Mouse (Mus musculus) CH12.LX (cell line): Measurements from ENCODE around the gene Nfat5. TPM values are rescaled to one million over a fixed set of nuclear protein-coding genes. Genes with fewer than 3 reads are reported as not detected.

ENCODE experiments used
- DNase-seq: peaks from one replicate; pipeline ENCODE4 v3.0.0-alpha.2; 2013; ENCODE audit errors: extremely low read depth
- H3K27ac ChIP-seq: 2 replicates; pipeline ENCODE4 v1.5.1; 2012; ENCODE audit warnings: low read depth, mild to moderate bottlenecking, control low read depth, moderate library complexity; ENCODE audit not compliant: insufficient read depth
- H3K27me3 ChIP-seq: replicated peaks from 2 replicates; pipeline ENCODE3; 2012; ENCODE audit warnings: inconsistent platforms
- H3K36me3 ChIP-seq, 2 experiments: replicated peaks in 1 of 2; 2 replicates each; pipeline versions ENCODE3 to v1.6.1; 2012; ENCODE audit warnings: inconsistent platforms in 1 of 2, low read length in 1 of 2, mild to moderate bottlenecking in 1 of 2, mixed read lengths in 1 of 2, moderate library complexity in 1 of 2; ENCODE audit not compliant: control insufficient read depth in 1 of 2, insufficient read depth in 1 of 2
- H3K4me1 ChIP-seq, 2 experiments: 2 replicates each; pipeline ENCODE4 v1.6.1; 2012; ENCODE audit warnings: inconsistent platforms in 1 of 2, moderate library complexity in 1 of 2; ENCODE audit not compliant: insufficient read depth in 2 of 2, control insufficient read depth in 1 of 2
- H3K4me2 ChIP-seq: 2 replicates; pipeline ENCODE4 v1.6.1; 2012; ENCODE audit warnings: low read depth, mild to moderate bottlenecking, control low read depth; ENCODE audit not compliant: poor library complexity, insufficient read depth, severe bottlenecking
- H3K4me3 ChIP-seq, 3 experiments: fragments of 150-350 bp in 1 of 3; sonication (generic) in 1 of 3; replicated peaks in 1 of 3; 2 replicates each; pipeline versions ENCODE3 to v1.5.1; 2011 to 2012; ENCODE audit warnings: low read depth in 2 of 3, low read length in 2 of 3, mild to moderate bottlenecking in 2 of 3, moderate library complexity in 2 of 3, control low read depth in 1 of 3, improper control_type of control experiment in 1 of 3, inconsistent platforms in 1 of 3, mixed read lengths in 1 of 3; ENCODE audit not compliant: poor library complexity in 1 of 3
- H3K79me2 ChIP-seq: replicated peaks from 2 replicates; pipeline ENCODE4 v1.6.1; 2012; ENCODE audit warnings: mild to moderate bottlenecking, moderate library complexity; ENCODE audit not compliant: control insufficient read depth, poor library complexity, insufficient read depth, severe bottlenecking; ENCODE audit errors: extremely low read depth
- H3K9ac ChIP-seq: 2 replicates; pipeline ENCODE4 v1.6.1; 2012; ENCODE audit warnings: low read depth, mild to moderate bottlenecking, control low read depth, moderate library complexity; ENCODE audit not compliant: insufficient read depth
- H3K9me3 ChIP-seq: replicated peaks from 2 replicates; pipeline ENCODE3; 2012; ENCODE audit warnings: low read length, inconsistent platforms, mixed read lengths
- CTCF ChIP-seq, 2 experiments: IDR thresholded peaks in 1 of 2; conservative IDR thresholded peaks in 1 of 2; 2 replicates each; pipeline ENCODE4 v1.5.1; 2011 to 2012; ENCODE audit warnings: low read depth in 2 of 2, low read length in 2 of 2, improper control_type of control experiment in 1 of 2, inconsistent platforms in 1 of 2, mild to moderate bottlenecking in 1 of 2, moderate library complexity in 1 of 2
- E2F4 ChIP-seq: IDR thresholded peaks from 2 replicates; pipeline ENCODE4 v1.6.1; 2011; ENCODE audit warnings: low read depth, low read length, improper control_type of control experiment; ENCODE audit not compliant: insufficient replicate concordance
- HCFC1 ChIP-seq: IDR thresholded peaks from 2 replicates; pipeline ENCODE4 v1.6.1; 2012; ENCODE audit warnings: low read depth, mild to moderate bottlenecking, inconsistent platforms, low read length, improper control_type of control experiment
- IRF4 ChIP-seq: IDR thresholded peaks from 2 replicates; pipeline ENCODE4 v1.6.1; 2014; ENCODE audit warnings: low read depth, mild to moderate bottlenecking, inconsistent platforms, low read length, improper control_type of control experiment
- JUN ChIP-seq: IDR thresholded peaks from 2 replicates; pipeline ENCODE4 v1.6.1; 2011; ENCODE audit warnings: low read depth, mild to moderate bottlenecking, low read length, improper control_type of control experiment, moderate library complexity; ENCODE audit not compliant: insufficient read depth
- JUND ChIP-seq: conservative IDR thresholded peaks from 2 replicates; pipeline ENCODE4 v1.6.1; 2011; ENCODE audit warnings: low read depth, low read length, improper control_type of control experiment
- MAFK ChIP-seq: IDR thresholded peaks from 2 replicates; pipeline ENCODE4 v1.6.1; 2011; ENCODE audit warnings: low read length, improper control_type of control experiment; ENCODE audit not compliant: insufficient replicate concordance
- MXI1 ChIP-seq: IDR thresholded peaks from 2 replicates; pipeline ENCODE4 v1.6.1; 2011; ENCODE audit warnings: mild to moderate bottlenecking, low read depth, low read length, improper control_type of control experiment
- MYC ChIP-seq: IDR thresholded peaks from 2 replicates; pipeline ENCODE4 v1.6.1; 2011; ENCODE audit warnings: low read depth, mild to moderate bottlenecking, improper control_type of control experiment, low read length
- POLR2A ChIP-seq: IDR thresholded peaks from 2 replicates; pipeline ENCODE4 v1.6.1; 2011; ENCODE audit warnings: low read depth, mild to moderate bottlenecking, improper control_type of control experiment, low read length
- POLR2AphosphoS2 ChIP-seq: IDR thresholded peaks from 2 replicates; pipeline ENCODE4 v1.6.1; 2011; ENCODE audit warnings: low read depth, low read length, improper control_type of control experiment
- RAD21 ChIP-seq: IDR thresholded peaks from 2 replicates; pipeline ENCODE4 v1.6.1; 2011; ENCODE audit warnings: low read depth, mild to moderate bottlenecking, low read length, improper control_type of control experiment, moderate library complexity
- SIN3A ChIP-seq: IDR thresholded peaks from 2 replicates; pipeline ENCODE4 v1.6.1; 2012; ENCODE audit warnings: low read length, improper control_type of control experiment, inconsistent platforms
- SMC3 ChIP-seq: IDR thresholded peaks from 2 replicates; pipeline ENCODE4 v1.6.1; 2011; ENCODE audit warnings: low read depth, low read length, improper control_type of control experiment
- USF1 ChIP-seq: IDR thresholded peaks from 2 replicates; pipeline ENCODE4 v1.6.1; 2014; ENCODE audit warnings: low read depth, mild to moderate bottlenecking, inconsistent platforms, low read length, improper control_type of control experiment
- ZC3H11A ChIP-seq: IDR thresholded peaks from 2 replicates; pipeline ENCODE4 v1.6.1; 2012; ENCODE audit warnings: low read depth, mild to moderate bottlenecking, inconsistent platforms, low read length, improper control_type of control experiment
- dilution Hi-C: fragments of 300-500 bp; cut with MboI; formaldehyde crosslinking; loops from 2 replicates; pipeline ENCODE4 v1.14.3; 2020; ENCODE audit warnings: low sequenced_read_pairs; ENCODE audit not compliant: extremely low pct_unique_long_range_greater_than_20kb, extremely low pct_ligation_motif_present
- in situ Hi-C: fragments of 300-500 bp; cut with MboI; formaldehyde crosslinking; loops from 3 replicates; pipeline ENCODE4 v1.14.3; 2019; ENCODE audit warnings: low sequenced_read_pairs, low pct_ligation_motif_present, low pct_unique_long_range_greater_than_20kb, mixed read lengths
- polyA plus RNA-seq: library from polyadenylated mRNA; unstranded; fragments of >175 nt; gene quantifications from 2 replicates; pipeline ENCODE4 v1.2.1, GENCODE M21; 2012; ENCODE audit warnings: low read depth; ENCODE audit not compliant: insufficient read length
- total RNA-seq, 2 experiments: library from RNA; depleted of rRNA; stranded (reverse); fragments of 300-350 nt in 1 of 2; fragments of >200 nt in 1 of 2; gene quantifications; 2 replicates each; pipeline ENCODE4 v1.2.3; 2012 to 2014

Gene Nfat5
- total and polyA plus RNA-seq, 3 experiments = 13.2 to 36.2 (median 18.6) TPM

DNA sequence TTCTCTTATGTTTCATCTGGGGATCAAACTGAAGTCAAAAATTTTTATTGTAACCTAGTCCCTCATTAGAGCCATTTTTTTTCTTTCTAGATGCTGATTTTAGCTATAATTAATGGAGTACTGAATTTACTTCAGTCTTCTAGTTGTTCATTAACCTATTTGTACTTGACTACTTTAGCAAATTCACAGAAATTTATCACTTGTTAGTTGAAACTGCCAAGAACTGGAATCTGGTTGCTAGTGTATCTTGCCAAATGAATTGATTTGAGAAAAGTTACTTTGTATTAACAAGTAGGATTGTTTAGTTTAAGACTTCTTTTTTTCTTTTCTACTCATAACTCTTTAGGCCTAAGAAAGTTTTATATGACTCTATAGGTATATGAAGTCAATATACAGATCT lies 18.6 kb downstream of the Nfat5 start:
- no peak for TF ChIP-seq POLR2AphosphoS2
- TF ChIP-seq E2F4 = no peak
- TF ChIP-seq, all 38 proteins: peak for 0
- peaks cover 8 to 33% of the 10 kb centered on the region in 2 experiments for H3K36me3 ChIP-seq
- H3K79me2 ChIP-seq = peaks cover 63% of the 10 kb centered on the region
- H3K4me3 ChIP-seq = no peak overlapping the region
- H3K27ac ChIP-seq = no peak overlapping the region
- H3K4me2 ChIP-seq = no peak overlapping the region
- H3K9me3 ChIP-seq = no peaks in the 10 kb centered on the region
- no peak for DNase-seq
- H3K27me3 ChIP-seq = no peaks in the 10 kb centered on the region
- in situ Hi-C loops = no loop called here
- H3K4me1 ChIP-seq = peaks cover 0 to 25% of the 10 kb centered on the region in 2 experiments; a peak in 2 of 4 replicates
- dilution Hi-C loops = no loop called here
- H3K9ac ChIP-seq = no peak overlapping the region

DNA sequence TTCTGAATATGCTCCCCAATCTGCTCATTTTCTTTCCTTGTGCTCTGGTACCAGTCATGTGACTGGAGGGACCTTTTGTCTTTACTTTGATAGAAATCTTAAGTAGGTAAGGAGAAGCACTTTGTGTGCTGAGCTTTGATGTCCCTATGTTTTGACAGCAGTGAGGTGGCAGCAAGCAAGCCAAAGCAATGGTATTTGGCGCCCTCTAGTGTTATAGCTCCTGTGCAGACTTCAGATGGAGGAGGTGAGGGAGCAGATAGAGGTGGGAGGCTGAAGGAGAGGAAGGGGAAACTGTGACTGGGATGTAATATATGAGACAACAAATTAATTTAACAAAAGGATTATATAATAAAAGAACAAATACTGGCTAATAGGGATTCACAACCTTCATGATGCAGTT lies 30.9 kb downstream of the Nfat5 start:
- H3K4me3 ChIP-seq = no peak overlapping the region
- peak; percentile 62 for TF ChIP-seq ZC3H11A
- TF ChIP-seq IRF4 = no peak
- no peak for TF ChIP-seq E2F4
- no peak for TF ChIP-seq HCFC1
- TF ChIP-seq USF1 = no peak
- peak; percentile 41; the same call in 1 of the 2 replicates for TF ChIP-seq MAFK
- peak; percentile 80 to 96 for TF ChIP-seq CTCF (conservative IDR thresholded peaks at IDR 0.05 in 1 of 2, IDR thresholded peaks at IDR 0.05 in 1 of 2; ENCODE audit: low read depth in 2 of 2, low read length in 2 of 2)
- TF ChIP-seq POLR2A = no peak
- 0 out of 2 replicates have a peak, but pooled peaks have one; percentile 38 for TF ChIP-seq MYC
- no peak for TF ChIP-seq JUN
- TF ChIP-seq JUND = no peak
- TF ChIP-seq MXI1 = peak; percentile 53; the same call in 1 of the 2 replicates
- TF ChIP-seq RAD21 = peak; percentile 98
- TF ChIP-seq POLR2AphosphoS2 = no peak
- TF ChIP-seq SIN3A = peak; percentile 62; the same call in 1 of the 2 replicates
- peak; percentile 95 for TF ChIP-seq SMC3
- H3K4me2 ChIP-seq = no peak overlapping the region
- peaks cover 0 to 9% of the 10 kb centered on the region in 2 experiments; a peak in 1 of 4 replicates for H3K4me1 ChIP-seq
- in situ Hi-C loops (loop anchor here (5.0 kb wide), 1 partner anchor 212 kb away; no protein-coding TSS in a partner anchor), dilution Hi-C loops (no loop called here)
- H3K79me2 ChIP-seq = peaks cover 43% of the 10 kb centered on the region
- H3K27me3 ChIP-seq = no peaks in the 10 kb centered on the region
- no peaks in the 10 kb centered on the region for H3K9me3 ChIP-seq
- peaks cover 8 to 40% of the 10 kb centered on the region in 2 experiments for H3K36me3 ChIP-seq
- H3K27ac ChIP-seq = no peak overlapping the region
- H3K9ac ChIP-seq = no peak overlapping the region
- peak; percentile 86 for DNase-seq
